Mouse (Mus musculus): ENCODE data around the gene Numbl. TPM values are rescaled to one million over a fixed set of nuclear protein-coding genes. Genes with fewer than 3 reads are reported as not detected.

Gene Numbl
- polyA plus RNA-seq, 1 experiment = 56.7 TPM

DNA sequence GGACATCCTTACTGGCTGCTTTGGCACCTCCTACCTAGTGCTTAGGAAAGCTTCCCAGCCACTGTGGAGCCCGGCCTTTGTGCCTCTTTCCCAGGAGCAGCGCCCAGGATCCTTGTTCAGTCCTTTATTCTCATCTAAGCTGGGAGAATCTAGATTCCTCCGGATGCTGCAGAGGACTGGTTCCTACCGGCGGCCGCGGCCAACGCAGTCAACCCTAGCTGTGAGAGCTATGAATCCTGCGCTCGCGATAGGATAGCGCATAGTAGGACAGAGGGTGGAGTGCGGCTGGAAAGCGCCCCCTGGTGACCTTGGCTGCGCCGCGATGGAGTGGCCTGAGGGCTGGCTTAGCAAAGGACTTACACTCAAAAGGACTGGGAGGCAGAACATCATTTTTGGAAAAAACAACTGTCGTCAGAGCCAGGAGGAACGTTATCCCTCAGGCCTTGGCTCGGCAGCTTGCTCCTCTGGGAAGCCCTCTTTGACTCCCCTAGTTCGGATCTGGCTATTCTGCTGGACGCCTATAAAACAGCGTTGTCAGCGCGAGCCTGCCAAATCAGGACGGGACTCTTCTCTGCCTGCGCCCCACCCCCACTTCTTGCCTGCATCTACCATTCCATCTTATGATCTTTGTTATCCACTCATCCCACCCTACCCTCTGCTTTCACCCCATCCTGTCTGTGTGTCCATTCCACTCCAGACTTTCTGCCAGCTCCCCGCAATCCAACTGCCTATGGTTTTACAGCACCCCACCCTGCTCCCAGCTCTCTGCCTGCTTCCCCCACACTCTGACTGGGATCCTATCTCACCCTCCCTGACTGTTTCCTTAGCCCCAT, 26.8 kb downstream of the Numbl start:
- 4% methylated on average over 28 of the region's 28 CpGs for WGBS
- no peak overlapping the region for H3K27ac ChIP-seq (ENCODE audit: insufficient read depth, low read length)
- no peaks in the 10 kb centered on the region for H3K4me1 ChIP-seq (ENCODE audit: control insufficient read depth, insufficient read depth, low read length)
- no peak overlapping the region for H3K4me3 ChIP-seq (replicated peaks; ENCODE audit: insufficient read depth, low read depth, low read length)
- DNase-seq = peak; percentile 37 to 46
- TF ChIP-seq CTCF (IDR thresholded peaks at IDR 0.05; ENCODE audit: borderline replicate concordance, insufficient read depth, low read depth, low read length) (peak; percentile 42; the same call in 1 of the 2 replicates), POLR2A (IDR thresholded peaks at IDR 0.05; ENCODE audit: borderline replicate concordance, insufficient read depth, low read length) (no peak)
- no peaks in the 10 kb centered on the region for H3K27me3 ChIP-seq (ENCODE audit: control insufficient read depth, insufficient read depth, low read length)

GRCm38 (mm10) chr7:27285698-27286066, 27.4 kb downstream of the Numbl start:
- Histone ChIP-seq H3K27ac (ENCODE audit: insufficient read depth, low read length) (no peak overlapping the region), H3K27me3 (ENCODE audit: control insufficient read depth, insufficient read depth, low read length) (no peaks in the 10 kb centered on the region), H3K4me1 (ENCODE audit: control insufficient read depth, insufficient read depth, low read length) (no peaks in the 10 kb centered on the region), H3K4me3 (replicated peaks; ENCODE audit: insufficient read depth, low read depth, low read length) (no peak overlapping the region)
- TF ChIP-seq POLR2A (IDR thresholded peaks at IDR 0.05; ENCODE audit: borderline replicate concordance, insufficient read depth, low read length) (no peak), CTCF (IDR thresholded peaks at IDR 0.05; ENCODE audit: borderline replicate concordance, insufficient read depth, low read depth, low read length) (peak; percentile 73)
- WGBS = 5% methylated on average over 8 of the region's 8 CpGs
- peak; percentile 55 to 61 for DNase-seq

GRCm38 (mm10) chr7:27288732-27289131, 30.5 kb downstream of the Numbl start:
- DNase-seq = no peak
- no peaks in the 10 kb centered on the region for H3K4me1 ChIP-seq (ENCODE audit: control insufficient read depth, insufficient read depth, low read length)
- H3K27ac ChIP-seq (ENCODE audit: insufficient read depth, low read length) = no peak overlapping the region
- H3K4me3 ChIP-seq (replicated peaks; ENCODE audit: insufficient read depth, low read depth, low read length) = no peak overlapping the region
- no peaks in the 10 kb centered on the region for H3K27me3 ChIP-seq (ENCODE audit: control insufficient read depth, insufficient read depth, low read length)
- 89% methylated on average over 7 of the region's 7 CpGs for WGBS
- TF ChIP-seq POLR2A (IDR thresholded peaks at IDR 0.05; ENCODE audit: borderline replicate concordance, insufficient read depth, low read length) (no peak), CTCF (IDR thresholded peaks at IDR 0.05; ENCODE audit: borderline replicate concordance, insufficient read depth, low read depth, low read length) (no peak)

- DNase-seq = no peak
- WGBS = 67% methylated on average over 2 of the region's 2 CpGs
- Histone ChIP-seq H3K4me1 (ENCODE audit: control insufficient read depth, insufficient read depth, low read length) (no peaks in the 10 kb centered on the region), H3K4me3 (replicated peaks; ENCODE audit: insufficient read depth, low read depth, low read length) (no peak overlapping the region), H3K27ac (ENCODE audit: insufficient read depth, low read length) (no peak overlapping the region), H3K27me3 (ENCODE audit: control insufficient read depth, insufficient read depth, low read length) (no peaks in the 10 kb centered on the region)
- no peak for TF ChIP-seq CTCF (IDR thresholded peaks at IDR 0.05; ENCODE audit: borderline replicate concordance, insufficient read depth, low read depth, low read length)
- TF ChIP-seq POLR2A (IDR thresholded peaks at IDR 0.05; ENCODE audit: borderline replicate concordance, insufficient read depth, low read length) = no peak
Observed at GRCm38 (mm10) chr7:27290555-27290954, 32.3 kb downstream of the Numbl start.

DNA sequence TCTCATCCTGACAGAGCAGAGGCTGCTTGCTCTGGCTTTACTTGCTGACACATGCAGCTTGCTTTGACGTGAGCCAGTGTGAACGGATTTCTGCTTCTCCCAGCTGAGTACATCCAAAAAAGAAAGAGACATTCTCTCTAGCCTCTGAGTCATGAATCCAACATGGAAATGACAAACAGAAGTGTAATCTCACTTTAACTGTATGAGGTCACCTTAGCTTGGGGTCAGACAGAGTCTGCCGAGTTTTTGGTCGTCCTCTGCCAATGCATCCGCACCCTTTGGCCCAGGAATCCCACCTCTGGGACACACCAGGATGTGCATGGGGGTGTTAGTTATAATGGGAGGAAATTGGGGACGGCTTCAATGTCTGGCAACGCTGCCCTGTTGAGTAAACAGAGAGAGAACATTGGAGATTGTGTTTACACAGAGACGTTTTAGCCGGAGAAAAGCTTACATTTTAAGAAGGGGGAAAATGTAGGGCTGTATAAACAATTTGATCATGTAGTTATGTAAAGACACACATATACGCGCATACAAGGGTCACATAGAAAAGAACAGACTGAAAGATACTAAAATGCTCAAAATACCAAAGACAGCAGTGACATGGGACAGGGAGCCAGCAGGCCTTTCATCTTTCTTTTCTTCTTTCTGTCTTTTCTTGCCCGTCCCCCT, 33.7 kb downstream of the Numbl start:
- Histone ChIP-seq H3K27ac (ENCODE audit: insufficient read depth, low read length) (no peak overlapping the region), H3K27me3 (ENCODE audit: control insufficient read depth, insufficient read depth, low read length) (no peaks in the 10 kb centered on the region), H3K4me1 (ENCODE audit: control insufficient read depth, insufficient read depth, low read length) (no peaks in the 10 kb centered on the region), H3K4me3 (replicated peaks; ENCODE audit: insufficient read depth, low read depth, low read length) (no peak overlapping the region)
- WGBS = 73% methylated on average over 12 of the region's 12 CpGs
- TF ChIP-seq POLR2A (IDR thresholded peaks at IDR 0.05; ENCODE audit: borderline replicate concordance, insufficient read depth, low read length) = no peak
- TF ChIP-seq CTCF (IDR thresholded peaks at IDR 0.05; ENCODE audit: borderline replicate concordance, insufficient read depth, low read depth, low read length) = no peak
- no peak for DNase-seq

DNA sequence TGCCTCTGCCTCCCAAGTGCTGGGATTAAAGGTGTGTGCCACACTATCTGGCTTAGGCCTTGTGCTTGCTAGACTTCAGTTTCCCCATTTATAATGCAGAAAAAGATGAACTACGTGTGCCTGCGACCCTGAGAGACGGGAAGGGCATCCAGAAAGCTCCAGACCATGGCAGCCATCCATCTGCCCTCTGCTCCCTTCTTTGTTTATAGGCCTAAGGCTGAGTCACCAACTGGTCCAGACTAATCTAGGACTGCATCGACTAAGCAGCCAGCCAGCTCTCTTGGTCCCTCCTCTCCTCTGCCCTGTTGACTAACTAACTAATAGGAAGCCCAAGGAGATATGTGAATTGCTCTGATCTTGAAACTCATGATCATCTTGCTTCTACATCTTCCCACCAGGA, 37.7 kb downstream of the Numbl start:
- Histone ChIP-seq H3K4me1 (ENCODE audit: control insufficient read depth, insufficient read depth, low read length) (peaks cover 5% of the 10 kb centered on the region), H3K27ac (ENCODE audit: insufficient read depth, low read length) (no peak overlapping the region), H3K4me3 (replicated peaks; ENCODE audit: insufficient read depth, low read depth, low read length) (no peak overlapping the region), H3K27me3 (ENCODE audit: control insufficient read depth, insufficient read depth, low read length) (no peaks in the 10 kb centered on the region)
- TF ChIP-seq CTCF (IDR thresholded peaks at IDR 0.05; ENCODE audit: borderline replicate concordance, insufficient read depth, low read depth, low read length) = no peak
- TF ChIP-seq POLR2A (IDR thresholded peaks at IDR 0.05; ENCODE audit: borderline replicate concordance, insufficient read depth, low read length) = no peak
- no peak for DNase-seq
- WGBS = 58% methylated on average over 4 of the region's 4 CpGs

DNA sequence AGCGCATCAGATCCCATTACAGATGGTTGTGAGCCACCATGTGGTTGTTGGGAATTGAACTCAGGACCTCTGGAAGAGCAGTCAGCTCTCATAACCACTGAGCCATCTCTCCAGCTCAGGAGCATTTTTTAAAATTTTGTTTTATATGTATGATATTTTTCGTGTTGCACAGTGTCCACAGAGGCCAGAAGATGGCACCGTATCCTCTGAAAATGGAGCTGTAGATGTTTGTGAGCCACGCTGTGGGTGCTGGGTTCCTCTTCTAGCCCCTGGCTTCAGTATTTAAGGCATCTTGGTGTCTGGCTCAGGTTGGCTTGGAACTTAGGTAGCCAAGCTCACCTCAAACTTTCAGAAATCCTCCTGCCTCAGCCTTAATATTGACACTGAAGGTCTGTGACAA, 38.3 kb downstream of the Numbl start:
- WGBS = 86% methylated on average over 4 of the region's 4 CpGs

More for the DNA sequence above, 38.3 kb downstream of the Numbl start:
- TF ChIP-seq POLR2A (IDR thresholded peaks at IDR 0.05; ENCODE audit: borderline replicate concordance, insufficient read depth, low read length) (no peak), CTCF (IDR thresholded peaks at IDR 0.05; ENCODE audit: borderline replicate concordance, insufficient read depth, low read depth, low read length) (no peak)
- no peaks in the 10 kb centered on the region for H3K27me3 ChIP-seq (ENCODE audit: control insufficient read depth, insufficient read depth, low read length)
- H3K4me1 ChIP-seq (ENCODE audit: control insufficient read depth, insufficient read depth, low read length) = peaks cover 5% of the 10 kb centered on the region
- no peak overlapping the region for H3K4me3 ChIP-seq (replicated peaks; ENCODE audit: insufficient read depth, low read depth, low read length)
- no peak for DNase-seq
- no peak overlapping the region for H3K27ac ChIP-seq (ENCODE audit: insufficient read depth, low read length)

Data from cerebellum, adult 2 months (tissue).